Mouse (Mus musculus) frontal cortex, adult 2 months (tissue): Measurements from ENCODE around the gene Kctd20. TPM values are rescaled to one million over a fixed set of nuclear protein-coding genes. Genes with fewer than 3 reads are reported as not detected.

ENCODE experiments used
- DNase-seq, 2 experiments: peaks; one replicate each; pipeline ENCODE4 v3.0.0; 2022; ENCODE audit warnings: low spot score in 1 of 2; ENCODE audit errors: extremely low spot score in 1 of 2
- polyA plus RNA-seq: library from polyadenylated mRNA; depleted of rRNA; stranded (reverse); fragments of >200 nt; gene quantifications from 2 replicates; pipeline ENCODE4 v1.2.3, GENCODE M21; 2012; rRNA removed

The Kctd20 gene
- polyA plus RNA-seq, 1 experiment, result 50.1 TPM

DNA sequence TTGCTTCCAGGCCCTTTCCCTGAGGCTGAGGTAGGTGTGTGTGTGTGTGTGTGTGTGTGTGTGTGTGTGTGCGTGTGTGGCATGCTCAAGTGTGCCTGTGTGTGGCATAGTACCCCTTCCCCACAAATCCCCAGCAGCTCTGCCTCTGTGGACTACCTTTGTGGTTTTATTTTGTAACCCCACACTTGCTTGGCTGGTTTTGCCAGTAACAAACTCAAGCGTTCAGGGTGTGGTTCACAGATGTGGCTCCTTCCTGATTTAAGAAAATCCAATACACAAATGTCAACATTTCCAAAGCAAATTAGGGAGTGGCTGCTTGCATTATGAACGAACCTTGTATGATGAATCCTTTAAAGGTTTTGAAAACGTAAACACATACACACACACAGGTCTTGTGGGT is 65.0 kb downstream of the Kctd20 start:
- no peak for DNase-seq

DNA sequence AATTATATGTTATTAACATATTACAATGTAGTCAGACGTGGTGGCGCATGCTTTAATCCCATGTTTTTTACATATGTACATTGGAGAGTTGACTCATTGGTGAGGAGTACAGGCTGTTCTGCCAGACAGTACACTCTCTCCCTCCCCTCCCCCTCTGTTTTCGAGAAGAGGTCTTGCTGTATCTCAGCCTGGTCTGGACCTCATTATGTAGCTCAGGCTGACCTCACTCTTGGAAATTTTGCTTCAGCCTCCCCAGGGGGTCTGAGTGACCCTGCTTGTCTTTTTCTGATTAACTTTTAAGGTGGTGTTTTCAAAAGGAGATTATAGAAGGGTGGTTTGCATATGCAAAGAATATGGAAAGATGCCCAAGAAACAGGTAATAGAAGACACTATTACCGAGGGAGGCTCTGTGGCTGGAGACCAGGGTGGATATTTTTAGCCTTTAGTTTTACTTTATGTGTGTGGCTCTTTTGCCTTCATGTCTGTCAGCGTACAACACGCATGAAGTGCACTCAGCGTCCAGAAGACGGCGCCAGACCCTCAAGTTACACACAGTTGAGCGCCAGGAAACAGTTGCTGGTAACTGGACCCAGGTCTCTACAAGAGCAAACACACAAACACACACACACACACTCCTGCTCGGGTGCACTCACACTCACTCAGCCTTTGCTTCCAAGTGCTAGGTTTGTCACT is 66.7 kb downstream of the Kctd20 start:
- DNase-seq, result no peak

Other genes starting within 250 kb of the Kctd20 start
- 0.95 and 1.1 TPM in 2 replicates for gene AC170998.1, start 225.9 kb upstream of the Kctd20 start, polyA plus RNA-seq
- 0.88 and 0.92 TPM in 2 replicates for gene Mapk13, start 182.7 kb upstream of the Kctd20 start, polyA plus RNA-seq
- 39.0 and 44.3 TPM in 2 replicates for gene Brpf3, start 150.9 kb upstream of the Kctd20 start, polyA plus RNA-seq
- 0.22 and 0.23 TPM in 2 replicates for gene Pnpla1, start 93.5 kb upstream of the Kctd20 start, polyA plus RNA-seq
- gene 4930539E08Rik, start 36.6 kb upstream of the Kctd20 start, polyA plus RNA-seq, result 6.6 and 8.3 TPM in 2 replicates
- gene Pxt1, start 8.1 kb upstream of the Kctd20 start, polyA plus RNA-seq, result 0.23 TPM in 1 of 2 replicates, not detected in the other
- gene Stk38, start 56.0 kb downstream of the Kctd20 start, polyA plus RNA-seq, result 80.7 and 86.2 TPM in 2 replicates
- gene Srsf3, start 80.7 kb downstream of the Kctd20 start, polyA plus RNA-seq, result 135 and 141 TPM in 2 replicates
- 37.7 and 55.8 TPM in 2 replicates for gene Cdkn1a, start 139.0 kb downstream of the Kctd20 start, polyA plus RNA-seq
- gene Rab44, start 162.2 kb downstream of the Kctd20 start, polyA plus RNA-seq, result 0.08 and 0.19 TPM in 2 replicates